Mouse (Mus musculus) heart, postnatal 0 days (tissue): ENCODE results near the gene Hvcn1. TPM values are rescaled to one million over a fixed set of nuclear protein-coding genes. Genes with fewer than 3 reads are reported as not detected.

Source experiments
- ATAC-seq: fragments of 200-750 bp; cut with Nextera tagmentation; 2 replicates; pipeline ENCODE4 v1.8.0; 2017; ENCODE audit warnings: low read depth, moderate number of reproducible peaks, moderate library complexity; ENCODE audit not compliant: insufficient read depth
- DNase-seq: peaks from one replicate; pipeline ENCODE4 v3.0.0-alpha.2; 2016; ENCODE audit warnings: low spot score
- H3K27ac ChIP-seq: fragments of 300-500 bp; sonication (generic); 2 replicates; pipeline ENCODE4 v1.5.1; 2014; ENCODE audit warnings: low read depth, mild to moderate bottlenecking
- H3K27me3 ChIP-seq: fragments of 300-500 bp; sonication (generic); 2 replicates; pipeline ENCODE4 v1.6.1; 2014; ENCODE audit warnings: low read length, mixed read lengths; ENCODE audit not compliant: control insufficient read depth, insufficient read depth
- H3K36me3 ChIP-seq: fragments of 300-500 bp; sonication (generic); replicated peaks from 2 replicates; pipeline ENCODE4 v1.6.1; 2014; ENCODE audit warnings: low read length, mixed read lengths; ENCODE audit not compliant: control insufficient read depth, insufficient read depth
- H3K4me1 ChIP-seq: fragments of 300-500 bp; sonication (generic); 2 replicates; pipeline ENCODE4 v1.6.1; 2014; ENCODE audit warnings: antibody characterized with exemption; ENCODE audit not compliant: control insufficient read depth, insufficient read depth
- H3K4me2 ChIP-seq: fragments of 300-500 bp; sonication (generic); 2 replicates; pipeline ENCODE4 v1.6.1; 2014; ENCODE audit warnings: low read depth, mild to moderate bottlenecking, low read length, moderate library complexity
- H3K4me3 ChIP-seq: fragments of 300-500 bp; sonication (generic); 2 replicates; pipeline ENCODE4 v1.5.1; 2014; ENCODE audit warnings: low read depth, low read length
- H3K9ac ChIP-seq: fragments of 300-500 bp; sonication (generic); replicated peaks from 2 replicates; pipeline ENCODE4 v1.6.1; 2014; ENCODE audit warnings: low read depth, low read length, mixed read lengths
- H3K9me3 ChIP-seq: fragments of 300-500 bp; sonication (generic); replicated peaks from 2 replicates; pipeline ENCODE4 v1.6.1; 2016; ENCODE audit warnings: low read length; ENCODE audit not compliant: control insufficient read depth
- CTCF ChIP-seq: IDR thresholded peaks from 2 replicates; pipeline ENCODE4 v1.5.1; 2016; ENCODE audit warnings: antibody characterized with exemption, control low read depth, low read depth
- EP300 ChIP-seq: IDR thresholded peaks from 2 replicates; pipeline ENCODE4 v1.6.1; 2016; ENCODE audit warnings: antibody characterized with exemption, low read depth
- WGBS: fragments of 180-500 bp; shearing (Covaris S2); extraction: QIAGEN DNeasy Blood & Tissue Kit; methylation state at CpG from one replicate; pipeline ENCODE4 v1.1.7; 2014; 5-methylcytosine and 5-hydroxymethylcytosine counted together
- polyA plus RNA-seq: library from polyadenylated mRNA; unstranded; fragments of >200 nt; fragmentation: Nextera tagmentation; extraction: Ambion mirVana; gene quantifications from 2 replicates; pipeline ENCODE4 v1.2.1, GENCODE M21; 2015
- total RNA-seq: library from RNA; depleted of rRNA; stranded (reverse); fragments of >200 nt; gene quantifications from 2 replicates; pipeline ENCODE4 v1.2.3, GENCODE M21; 2014; ENCODE audit warnings: low replicate concordance; rRNA removed

The Hvcn1 gene
- total and polyA plus RNA-seq, 2 experiments from 2014 or later = 0.23 to 1.2 TPM

DNA sequence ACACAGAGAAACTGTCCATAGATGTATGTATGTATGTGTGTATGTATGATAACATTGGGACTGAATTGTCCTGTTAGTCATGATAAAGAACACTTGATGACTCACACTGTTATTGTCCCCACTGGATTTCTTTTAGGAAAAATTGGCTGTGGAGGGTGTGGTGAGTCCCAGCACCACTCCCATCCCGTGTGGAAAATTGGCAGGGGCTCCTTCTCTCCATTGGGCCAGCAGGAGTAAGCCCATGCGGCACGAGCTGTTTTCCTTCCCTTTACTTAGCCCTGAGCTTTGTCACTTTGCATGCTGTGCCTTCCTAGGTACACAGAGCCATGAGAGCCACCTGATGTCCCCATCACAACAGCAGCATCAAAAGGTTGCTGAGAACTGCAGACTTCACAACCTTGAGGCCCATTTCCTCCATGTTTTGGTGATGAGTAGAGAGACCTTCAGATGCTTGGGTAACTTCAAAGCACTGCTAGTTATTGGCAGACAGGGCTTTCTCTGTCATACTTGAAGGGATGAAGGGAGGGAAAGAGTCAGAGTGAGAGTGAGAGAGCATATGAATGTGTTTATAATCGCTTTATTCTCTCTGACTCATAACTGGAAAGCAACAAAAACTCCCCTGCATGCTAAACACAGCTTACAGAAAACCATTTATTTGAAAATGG is 81.7 kb downstream of the Hvcn1 start:
- H3K9me3 ChIP-seq = no peaks in the 10 kb centered on the region
- H3K36me3 ChIP-seq = no peaks in the 10 kb centered on the region; the same call in 1 of the 2 replicates
- TF ChIP-seq CTCF = no peak
- no peak for TF ChIP-seq EP300
- H3K4me1 ChIP-seq = peaks cover 40% of the 10 kb centered on the region
- WGBS = 55% methylated on average over 4 of the region's 4 CpGs
- no peak overlapping the region for H3K4me3 ChIP-seq
- H3K9ac ChIP-seq = no peak overlapping the region
- H3K27me3 ChIP-seq = no peaks in the 10 kb centered on the region
- H3K27ac ChIP-seq = peak overlapping the region; percentile 41; the same call in 1 of the 2 replicates
- ATAC-seq (no peak), DNase-seq (no peak)
- H3K4me2 ChIP-seq = no peak overlapping the region

DNA sequence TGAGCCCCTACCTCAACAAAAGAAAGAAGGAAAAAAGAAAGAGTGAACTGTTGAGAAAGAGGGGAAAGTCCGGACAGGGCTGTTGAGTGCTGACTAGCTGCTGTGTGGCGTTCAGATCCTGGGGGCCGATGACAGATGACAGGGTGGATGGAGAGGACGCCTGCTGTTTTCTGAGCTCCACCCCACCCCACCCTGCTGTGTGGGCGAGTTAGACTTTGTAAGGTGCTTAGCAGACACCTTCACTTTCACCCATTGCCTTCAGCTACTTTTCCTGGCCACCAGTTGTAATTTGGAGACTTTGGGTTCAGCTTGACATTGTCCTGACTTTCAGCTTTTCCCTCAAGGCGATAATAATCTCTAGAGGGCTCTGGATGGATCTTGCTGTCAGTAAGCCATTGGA is 84.5 kb downstream of the Hvcn1 start:
- no peak for DNase-seq
- 44% methylated on average over 6 of the region's 6 CpGs for WGBS
- ATAC-seq = no peak
- Histone ChIP-seq H3K27me3 (no peaks in the 10 kb centered on the region), H3K36me3 (no peaks in the 10 kb centered on the region; the same call in 1 of the 2 replicates), H3K4me2 (peak overlapping the region; percentile 47), H3K27ac (peak overlapping the region; percentile 75), H3K4me1 (peaks cover 44% of the 10 kb centered on the region), H3K9ac (peak overlapping the region; percentile 30), H3K9me3 (no peaks in the 10 kb centered on the region), H3K4me3 (no peak overlapping the region)
- TF ChIP-seq EP300 (no peak), CTCF (no peak)

Other genes starting within 250 kb of the Hvcn1 start
- 3.3 and 9.5 TPM in 2 replicates for gene Cux2, start 156.7 kb upstream of the Hvcn1 start, total RNA-seq
- 1.3 and 1.4 TPM in 2 replicates for gene Cux2, start 156.7 kb upstream of the Hvcn1 start, polyA plus RNA-seq
- 7,568 and 8,637 TPM in 2 replicates for gene Myl2, start 105.9 kb upstream of the Hvcn1 start, total RNA-seq
- 15,488 and 15,525 TPM in 2 replicates for gene Myl2, start 105.9 kb upstream of the Hvcn1 start, polyA plus RNA-seq
- gene Ccdc63, start 66.0 kb upstream of the Hvcn1 start, total RNA-seq = not detected in 2 replicates
- 0.26 and 0.27 TPM in 2 replicates for gene Ccdc63, start 66.0 kb upstream of the Hvcn1 start, polyA plus RNA-seq
- gene Ppp1cc, start 48.5 kb upstream of the Hvcn1 start, total RNA-seq = 199 and 295 TPM in 2 replicates
- gene Ppp1cc, start 48.5 kb upstream of the Hvcn1 start, polyA plus RNA-seq = 146 and 157 TPM in 2 replicates
- gene Tctn1, start 57.7 kb downstream of the Hvcn1 start, total RNA-seq = 5.7 and 21.6 TPM in 2 replicates
- 2.3 TPM in 2 replicates for gene Tctn1, start 57.7 kb downstream of the Hvcn1 start, polyA plus RNA-seq
- 33.9 and 40.3 TPM in 2 replicates for gene Pptc7, start 77.6 kb downstream of the Hvcn1 start, total RNA-seq
- 16.8 and 20.5 TPM in 2 replicates for gene Pptc7, start 77.6 kb downstream of the Hvcn1 start, polyA plus RNA-seq
- gene Rad9b, start 147.4 kb downstream of the Hvcn1 start, total RNA-seq = 2.0 and 13.9 TPM in 2 replicates
- 7.5 and 8.2 TPM in 2 replicates for gene Rad9b, start 147.4 kb downstream of the Hvcn1 start, polyA plus RNA-seq
- 84.0 and 92.5 TPM in 2 replicates for gene Vps29, start 147.6 kb downstream of the Hvcn1 start, total RNA-seq
- gene Vps29, start 147.6 kb downstream of the Hvcn1 start, polyA plus RNA-seq = 184 and 206 TPM in 2 replicates
- gene Gpn3, start 165.1 kb downstream of the Hvcn1 start, total RNA-seq = 28.5 and 50.9 TPM in 2 replicates
- gene Gpn3, start 165.1 kb downstream of the Hvcn1 start, polyA plus RNA-seq = 42.9 and 48.7 TPM in 2 replicates
- gene Fam216a, start 165.6 kb downstream of the Hvcn1 start, total RNA-seq = 21.8 and 40.7 TPM in 2 replicates
- 30.5 and 31.8 TPM in 2 replicates for gene Fam216a, start 165.6 kb downstream of the Hvcn1 start, polyA plus RNA-seq
- gene Arpc3, start 185.1 kb downstream of the Hvcn1 start, total RNA-seq = 157 and 179 TPM in 2 replicates
- gene Arpc3, start 185.1 kb downstream of the Hvcn1 start, polyA plus RNA-seq = 97.2 and 106 TPM in 2 replicates
- 30.1 and 38.9 TPM in 2 replicates for gene Anapc7, start 214.9 kb downstream of the Hvcn1 start, total RNA-seq
- 33.1 and 36.9 TPM in 2 replicates for gene Anapc7, start 214.9 kb downstream of the Hvcn1 start, polyA plus RNA-seq